Mouse (Mus musculus) lung, adult 2 months (tissue): ENCODE results near the gene Mlip. TPM values are rescaled to one million over a fixed set of nuclear protein-coding genes. Genes with fewer than 3 reads are reported as not detected.

Source experiments
- DNase-seq: peaks from one replicate; pipeline ENCODE4 v3.0.0; 2022
- H3K4me1 ChIP-seq: fragments of 200-500 bp; 2 replicates; pipeline ENCODE4 v1.6.1; 2011; ENCODE audit warnings: low read length; ENCODE audit not compliant: control insufficient read depth, insufficient read depth
- H3K4me3 ChIP-seq: fragments of 200-500 bp; replicated peaks from 2 replicates; pipeline ENCODE3; 2011; ENCODE audit warnings: low read depth, mild to moderate bottlenecking, control low read depth, low read length; ENCODE audit errors: extremely low read depth
- CTCF ChIP-seq: fragments of 200-500 bp; IDR thresholded peaks from 2 replicates; pipeline ENCODE4 v1.5.1; 2011; ENCODE audit warnings: mild to moderate bottlenecking, low read length, control low read depth; ENCODE audit not compliant: insufficient read depth
- POLR2A ChIP-seq: fragments of 200-500 bp; IDR thresholded peaks from 2 replicates; pipeline ENCODE4 v1.6.1; 2011; ENCODE audit warnings: low read depth, mild to moderate bottlenecking, control low read depth, low read length, borderline replicate concordance; ENCODE audit errors: extremely low read depth
- WGBS: fragments of 180-500 bp; shearing (Covaris S2); methylation state at CpG from one replicate; pipeline ENCODE4 v1.1.7; 2018; 5-methylcytosine and 5-hydroxymethylcytosine counted together
- polyA plus RNA-seq: library from polyadenylated mRNA; depleted of rRNA; stranded (reverse); fragments of >200 nt; gene quantifications from 2 replicates; pipeline ENCODE4 v1.2.3, GENCODE M21; 2012

Gene Mlip
- polyA plus RNA-seq, 1 experiment: 4.9 TPM

DNA sequence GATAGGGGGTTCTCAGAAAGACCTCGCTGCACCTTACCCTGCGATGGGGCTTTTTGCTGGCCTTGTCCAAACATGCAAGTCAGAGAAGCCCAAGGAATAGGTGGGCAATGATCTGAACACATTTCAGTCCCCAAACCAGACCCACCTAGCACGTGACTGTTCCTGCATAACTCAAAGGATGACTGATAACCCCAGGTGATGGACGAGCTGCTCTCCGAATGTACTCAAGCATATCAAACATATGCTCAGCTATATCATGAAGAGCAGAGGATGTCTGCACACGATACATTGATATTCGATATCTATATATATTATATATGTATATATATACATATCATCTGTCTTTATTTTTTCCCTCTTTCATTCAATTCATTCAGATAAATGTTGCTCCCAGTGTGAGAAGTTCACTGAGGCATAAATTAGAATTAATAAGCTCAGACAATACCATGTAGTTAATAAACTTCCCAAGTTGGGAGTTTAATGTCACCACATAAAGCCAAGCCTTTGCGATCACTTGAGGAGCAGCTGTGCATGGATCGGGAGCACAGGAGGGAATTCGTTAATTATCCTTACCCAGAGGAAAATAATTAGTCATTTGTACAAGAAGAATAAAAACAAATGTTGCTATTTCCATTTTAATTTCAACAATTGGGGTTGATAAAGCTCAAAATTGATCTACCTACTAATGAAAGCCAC is 6.7 kb upstream of the Mlip start:
- TF ChIP-seq CTCF (no peak), POLR2A (no peak)
- WGBS: 85% methylated on average over 10 of the region's 10 CpGs
- no peaks in the 10 kb centered on the region for H3K4me1 ChIP-seq

GRCm38 (mm10) chr9:77353942-77354341 is 1.2 kb upstream of the Mlip start:
- DNase-seq: no peak
- Histone ChIP-seq H3K4me1 (no peaks in the 10 kb centered on the region), H3K4me3 (no peak overlapping the region)
- TF ChIP-seq POLR2A (no peak), CTCF (no peak)
- 78% methylated on average over 4 of the region's 4 CpGs for WGBS

More for the DNA sequence above, 6.7 kb upstream of the Mlip start:
- H3K4me3 ChIP-seq: no peak overlapping the region
- DNase-seq: no peak

GRCm38 (mm10) chr9:77347704-77348103 is 5.1 kb downstream of the Mlip start:
- H3K4me1 ChIP-seq: no peaks in the 10 kb centered on the region
- TF ChIP-seq POLR2A (no peak), CTCF (no peak)
- 44% methylated on average over 7 of the region's 7 CpGs for WGBS
- H3K4me3 ChIP-seq: no peak overlapping the region
- no peak for DNase-seq

GRCm38 (mm10) chr9:77344318-77344717 is 8.5 kb downstream of the Mlip start:
- Histone ChIP-seq H3K4me3 (no peak overlapping the region), H3K4me1 (peaks cover 4% of the 10 kb centered on the region)
- TF ChIP-seq CTCF: no peak
- TF ChIP-seq POLR2A: no peak
- 45% methylated on average over 7 of the region's 7 CpGs for WGBS
- no peak for DNase-seq

DNA sequence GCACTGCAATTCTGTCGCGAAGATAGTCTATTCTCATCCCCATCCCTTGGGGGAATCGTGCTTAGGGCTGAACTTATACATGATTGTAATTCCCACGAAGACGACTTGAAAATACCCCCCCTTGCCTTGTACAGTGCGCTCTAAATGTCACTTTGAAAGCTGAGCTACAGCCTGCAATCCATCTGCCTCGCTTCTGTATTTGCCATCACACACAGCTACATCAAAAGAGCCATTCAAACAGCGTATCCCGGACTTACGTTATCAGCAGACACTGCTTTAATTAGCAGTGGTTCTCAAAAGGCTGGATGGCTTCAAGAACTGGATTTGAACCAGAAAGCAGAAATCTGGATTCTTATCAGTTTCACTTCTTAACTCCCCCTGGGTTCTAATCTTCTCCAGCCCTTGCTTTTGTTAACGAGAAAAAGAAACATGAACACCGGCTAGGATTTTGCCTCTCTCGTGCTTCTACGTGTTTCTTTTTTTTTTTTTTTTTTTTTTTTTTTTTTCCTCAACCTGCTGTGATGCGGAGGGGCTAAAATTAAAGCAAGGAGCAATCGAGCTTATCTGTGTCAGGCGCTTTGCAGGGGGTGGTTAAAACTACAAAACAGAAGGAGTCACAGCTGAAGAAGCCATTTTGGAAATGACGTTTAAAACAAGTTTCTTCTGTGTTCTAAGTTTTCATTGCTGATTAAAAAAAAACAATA is 12.5 kb downstream of the Mlip start:
- WGBS: 16% methylated on average over 18 of the region's 18 CpGs
- TF ChIP-seq POLR2A (no peak), CTCF (no peak)
- Histone ChIP-seq H3K4me3 (no peak overlapping the region), H3K4me1 (peaks cover 4% of the 10 kb centered on the region)
- no peak for DNase-seq

DNA sequence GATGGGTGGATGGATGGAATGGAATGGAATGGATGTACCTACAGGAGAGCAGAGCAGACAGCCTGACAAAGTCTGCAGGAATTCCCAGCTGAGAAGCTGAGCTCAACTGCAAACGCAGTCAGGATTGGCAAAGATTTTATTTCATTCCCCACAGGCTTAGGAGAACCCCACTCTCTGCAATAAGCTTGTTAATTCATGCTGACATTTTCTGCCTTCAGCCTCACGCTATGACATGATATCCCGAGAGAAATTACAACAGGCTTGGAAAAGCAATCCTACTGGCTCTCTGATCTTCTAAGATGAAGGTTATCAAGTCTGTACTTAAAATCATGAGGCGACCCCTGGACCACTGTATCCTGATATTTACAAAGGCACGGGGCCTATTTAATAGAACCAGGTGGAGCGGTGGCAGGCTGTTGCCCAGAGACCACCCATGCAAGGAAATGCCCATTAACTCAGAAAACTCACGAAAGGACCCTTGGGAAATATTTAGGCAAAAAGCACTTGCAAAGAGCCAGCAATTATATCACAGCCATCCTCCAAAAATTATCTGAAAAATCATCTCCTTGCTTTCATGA is 13.1 kb downstream of the Mlip start:
- H3K4me3 ChIP-seq: no peak overlapping the region
- peaks cover 4% of the 10 kb centered on the region for H3K4me1 ChIP-seq
- no peak for TF ChIP-seq CTCF
- TF ChIP-seq POLR2A: no peak
- DNase-seq: no peak
- WGBS: 53% methylated on average over 7 of the region's 7 CpGs

DNA sequence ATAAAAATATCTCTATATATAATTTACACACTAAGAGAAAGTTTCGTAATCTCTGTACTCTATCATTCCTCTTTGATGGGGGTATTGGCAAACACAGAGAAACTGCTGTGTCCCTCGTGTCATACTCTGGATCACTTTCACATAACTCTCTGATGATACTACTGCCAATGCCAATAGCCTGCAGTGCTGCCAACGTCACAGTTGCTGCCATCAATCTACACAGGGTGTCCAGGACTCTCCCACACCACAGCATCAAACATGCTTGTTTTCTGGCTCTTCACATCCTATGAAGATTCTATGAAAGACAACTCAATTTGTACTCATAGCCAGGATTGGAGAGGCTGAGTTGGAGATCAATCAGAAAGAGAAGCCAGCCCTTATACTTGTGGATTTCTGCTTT is 17.4 kb downstream of the Mlip start:
- TF ChIP-seq POLR2A: no peak
- no peak for TF ChIP-seq CTCF
- Histone ChIP-seq H3K4me3 (no peak overlapping the region), H3K4me1 (peaks cover 4% of the 10 kb centered on the region)
- 63% methylated on average over 3 of the region's 3 CpGs for WGBS
- no peak for DNase-seq

DNA sequence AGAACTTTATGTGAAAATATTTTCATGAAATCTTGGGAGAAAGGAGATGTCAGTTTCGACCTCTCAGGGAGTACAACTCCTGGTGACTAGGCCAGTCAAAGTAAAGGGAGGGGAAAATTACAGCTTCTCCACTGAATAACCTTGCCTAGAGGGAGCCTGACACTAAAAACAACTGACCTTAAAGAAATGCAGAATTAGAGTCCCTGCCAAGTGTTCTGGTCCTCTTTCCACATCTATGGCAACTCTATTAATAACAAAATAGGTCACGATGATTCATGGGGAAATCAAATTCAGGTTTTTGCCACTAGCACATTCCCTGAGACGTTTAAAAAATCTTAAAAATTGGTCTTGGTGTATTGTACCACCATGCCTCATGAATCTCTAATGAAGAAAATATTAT is 34.4 kb downstream of the Mlip start:
- no peak for DNase-seq
- Histone ChIP-seq H3K4me1 (no peaks in the 10 kb centered on the region), H3K4me3 (no peak overlapping the region)
- WGBS: 75% methylated on average over 3 of the region's 3 CpGs
- TF ChIP-seq POLR2A (no peak), CTCF (no peak)

DNA sequence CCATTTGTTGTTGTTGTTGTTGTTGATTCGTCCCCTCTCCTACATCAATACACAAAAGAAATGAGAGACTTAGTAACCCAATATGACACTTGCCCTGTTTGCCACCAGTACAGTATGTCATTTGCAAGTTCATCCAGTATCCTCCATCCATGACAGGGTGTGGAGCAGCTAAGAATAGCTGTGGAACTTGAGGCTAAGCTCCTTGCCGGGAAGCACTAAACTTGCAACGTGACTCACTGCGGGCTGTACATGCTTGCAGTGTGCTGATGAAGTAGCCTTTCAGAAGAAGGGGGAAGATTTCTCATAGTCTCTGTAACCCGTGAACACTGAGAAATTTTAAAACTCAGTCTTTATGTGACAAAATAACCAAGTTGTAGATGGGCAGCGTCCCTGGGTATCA is 42.2 kb downstream of the Mlip start:
- TF ChIP-seq POLR2A (no peak), CTCF (no peak)
- WGBS: 65% methylated on average over 6 of the region's 6 CpGs
- no peaks in the 10 kb centered on the region for H3K4me1 ChIP-seq
- DNase-seq: no peak
- no peak overlapping the region for H3K4me3 ChIP-seq
